Mouse (Mus musculus): Measurements from ENCODE around the gene Tnik.

DNA sequence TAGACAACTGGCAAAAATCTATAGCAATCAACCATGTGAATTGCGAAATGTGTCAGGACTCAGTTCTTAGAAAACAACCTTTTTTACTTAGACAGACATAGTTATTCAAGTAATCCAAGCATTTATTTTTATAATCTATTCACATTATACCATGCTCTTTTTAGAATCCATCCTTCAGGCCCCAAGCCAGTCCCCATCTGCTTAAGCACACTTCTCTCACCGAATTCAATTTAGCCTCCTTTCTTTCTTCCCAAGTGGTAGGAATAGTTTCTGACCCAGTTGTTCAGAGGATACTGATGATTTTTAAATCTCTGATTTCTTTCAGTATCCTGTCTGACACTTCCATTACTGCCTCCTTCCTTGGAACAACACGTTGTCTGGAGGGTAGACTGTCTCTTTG lies 261.5 kb downstream of the Tnik start:
- TF ChIP-seq CTCF (conservative IDR thresholded peaks at IDR 0.05; ENCODE audit: low read length): no peak
- TF ChIP-seq NANOG (IDR thresholded peaks at IDR 0.05; ENCODE audit: borderline replicate concordance, low read length): no peak
- no peak for TF ChIP-seq POU5F1 (IDR thresholded peaks at IDR 0.05; ENCODE audit: borderline replicate concordance, low read length)

Data from E14TG2a.4 (cell line).